Mouse (Mus musculus) c-Kit-negative CD71-positive TER-119-positive erythroid progenitor cells, embryonic 14.5 days (primary cell): ENCODE measurements at regions not wholly inside any gene's neighbourhood (a gene's known extent, or its start where the extent isn't known, plus 50 kb on each side); places are given as distances from the start of the nearest gene placed in this dataset.

Experiments used
- DNase-seq: peaks from one replicate; pipeline ENCODE4 v3.0.0-alpha.2; 2013; ENCODE audit warnings: low read depth, low spot score

DNA sequence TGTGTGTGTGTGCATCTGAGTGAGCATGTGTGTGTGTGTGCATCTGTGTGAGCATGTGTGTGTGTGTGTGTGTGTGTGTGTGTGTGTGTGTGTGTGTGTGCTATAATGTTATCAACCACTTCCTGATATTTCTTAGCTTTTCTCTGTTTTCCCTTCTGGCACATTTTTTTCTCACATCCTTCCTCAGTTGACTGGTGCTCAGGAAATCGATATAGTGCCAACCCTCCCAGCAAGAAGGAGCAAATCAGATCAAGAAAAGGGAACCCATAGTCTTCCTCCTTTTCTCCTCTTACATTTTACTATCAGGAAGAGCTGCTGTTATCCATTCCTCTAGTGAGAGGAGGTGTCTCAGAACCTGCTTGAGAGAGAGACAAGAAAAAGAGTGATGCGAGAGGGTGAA lies 136.1 kb upstream of the Cited2 start:
- no peak for DNase-seq

DNA sequence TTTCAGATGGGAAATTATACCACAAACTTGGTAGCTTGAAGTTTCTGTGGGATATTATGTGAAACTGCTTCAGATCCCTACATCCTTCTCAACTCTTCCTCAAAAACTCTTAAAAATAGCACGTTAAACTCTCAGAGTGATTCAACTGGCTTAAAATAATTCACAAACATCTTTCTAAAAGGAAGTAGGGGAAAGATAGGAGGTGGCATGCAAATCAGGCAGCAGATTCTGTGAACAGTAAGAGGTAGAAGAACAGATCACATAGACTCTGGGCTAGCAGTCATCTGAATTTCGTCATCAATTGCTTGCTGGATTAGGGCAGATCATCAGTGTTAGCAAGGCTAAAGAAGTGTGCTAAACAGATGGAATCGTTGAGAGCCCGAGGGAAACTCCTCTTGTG lies 133.9 kb upstream of the Cited2 start:
- no peak for DNase-seq

GRCm38 (mm10) chr10:17590195-17590594 lies 132.8 kb upstream of the Cited2 start:
- no peak for DNase-seq

- no peak for DNase-seq
Observed at GRCm38 (mm10) chr10:17592387-17592786, 130.6 kb upstream of the Cited2 start.

DNA sequence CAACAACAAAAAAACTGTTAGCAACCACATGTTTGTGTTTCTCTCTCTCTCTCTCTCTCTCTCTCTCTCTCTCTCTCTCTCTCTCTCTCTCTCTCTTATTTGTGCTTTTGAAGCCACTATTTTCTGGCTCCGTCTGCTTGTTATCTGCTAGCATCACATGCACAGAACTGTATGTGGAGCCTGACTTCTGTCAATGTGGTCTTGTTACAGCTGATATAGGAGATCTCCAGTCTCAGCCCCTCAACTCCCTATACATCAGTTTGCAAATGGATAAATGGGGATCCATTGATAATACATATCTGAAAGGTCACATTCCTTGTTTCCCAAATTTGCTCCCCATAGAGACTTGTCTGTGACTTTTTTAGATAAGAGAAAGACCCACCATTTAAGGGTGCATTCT lies 126.9 kb upstream of the Cited2 start:
- DNase-seq, result no peak

- no peak for DNase-seq
Observed at GRCm38 (mm10) chr10:17596743-17597142, 126.3 kb upstream of the Cited2 start.

DNA sequence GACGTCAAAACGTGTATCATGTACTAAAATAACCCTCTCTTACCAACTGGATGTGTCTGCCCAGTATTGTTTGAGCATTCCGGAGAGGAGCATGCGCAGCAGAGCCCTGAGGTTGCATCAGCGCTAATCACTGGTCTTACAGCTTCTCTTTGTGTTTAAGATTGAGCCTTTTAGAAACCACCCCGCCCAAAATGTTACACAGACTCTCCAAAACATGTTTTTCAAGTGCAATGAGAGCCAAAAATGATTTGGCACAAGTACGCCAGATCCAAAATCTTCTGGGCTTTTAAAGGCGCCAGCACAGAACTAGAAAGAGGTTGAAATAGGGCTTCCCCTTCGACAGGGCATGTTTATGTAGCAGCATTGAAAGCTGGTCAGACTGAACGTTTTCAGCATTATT lies 123.8 kb upstream of the Cited2 start:
- DNase-seq, result no peak

DNA sequence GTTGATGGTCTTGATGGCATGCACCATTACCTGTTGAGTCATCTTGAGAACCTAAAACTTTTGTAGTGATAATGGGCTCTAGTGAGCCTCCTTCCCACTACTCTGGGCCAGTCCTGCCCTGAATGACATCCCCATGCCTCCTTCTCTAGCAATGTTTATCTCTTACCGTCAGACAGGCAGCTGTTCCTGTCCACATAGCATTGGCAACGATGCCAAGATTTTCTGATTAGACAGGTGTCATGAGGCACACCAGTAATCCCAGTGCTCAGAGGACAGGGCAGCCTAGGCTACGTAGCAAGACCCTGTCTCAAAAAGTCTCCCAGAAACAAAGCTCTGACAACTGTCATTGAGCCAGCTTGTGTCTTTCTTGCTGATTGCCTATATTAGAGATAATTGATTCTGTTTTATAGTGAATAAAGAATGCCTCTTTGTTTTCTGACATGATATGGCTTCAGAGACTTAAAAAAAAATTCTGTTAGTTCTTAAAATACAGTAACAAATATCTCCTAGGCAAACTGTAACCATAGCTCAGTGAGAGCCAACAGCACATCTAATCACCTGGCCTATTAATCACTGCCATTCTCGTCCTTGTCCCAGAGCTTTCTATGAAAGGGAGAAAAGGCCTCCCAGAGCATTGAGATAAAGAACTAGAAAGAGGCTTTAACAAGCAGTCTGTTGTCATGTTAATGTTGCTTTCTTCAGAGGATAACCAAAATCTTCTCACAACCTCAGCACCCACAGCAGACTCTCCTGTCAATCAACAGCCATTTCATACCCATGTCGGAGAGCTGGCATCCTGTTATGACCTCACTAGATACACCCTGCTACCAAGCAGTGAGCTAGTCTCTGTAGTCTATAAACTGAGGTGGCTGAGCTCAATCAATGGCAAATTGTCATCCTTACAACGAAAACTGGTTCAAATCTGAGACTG lies 122.9 kb upstream of the Cited2 start:
- DNase-seq, result no peak

DNA sequence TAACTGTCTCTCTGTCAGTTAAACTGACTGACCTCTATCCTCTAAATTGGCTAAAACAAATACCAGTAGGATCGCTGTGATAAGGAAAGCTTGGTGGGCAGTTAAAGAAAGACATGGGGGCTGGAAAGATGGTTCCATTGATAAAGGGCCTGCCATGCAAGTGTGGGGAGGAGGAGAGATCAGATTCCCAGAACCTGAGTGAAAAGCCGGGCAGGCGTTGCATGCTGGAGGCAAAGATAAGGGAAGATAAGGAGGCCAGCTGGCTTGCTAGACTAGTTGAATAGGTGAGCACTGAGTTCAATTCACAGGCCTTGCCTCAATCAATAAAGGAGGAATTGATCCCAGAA lies 122.3 kb upstream of the Cited2 start:
- DNase-seq, result peak; percentile 62

DNA sequence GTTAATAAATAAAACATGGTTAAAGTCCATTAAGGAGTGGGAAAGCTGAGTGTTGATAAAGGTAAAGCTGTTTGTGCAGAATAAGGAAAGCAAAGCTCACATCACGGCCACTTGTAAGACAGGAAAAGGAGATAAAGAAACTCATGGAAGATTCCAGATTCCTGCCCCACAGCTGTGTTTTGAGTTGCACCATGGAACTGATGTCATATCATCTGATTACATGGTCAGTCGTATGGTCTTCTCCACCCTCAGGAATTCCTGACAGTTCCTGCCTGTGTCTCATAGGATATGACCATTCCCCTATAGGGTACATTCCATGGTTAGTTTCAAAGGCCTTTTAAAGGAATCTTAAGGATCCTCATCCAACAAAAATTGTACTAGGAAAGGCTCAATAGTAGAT lies 120.6 kb upstream of the Cited2 start:
- no peak for DNase-seq

GRCm38 (mm10) chr10:17608220-17608619 lies 114.8 kb upstream of the Cited2 start:
- DNase-seq, result no peak

DNA sequence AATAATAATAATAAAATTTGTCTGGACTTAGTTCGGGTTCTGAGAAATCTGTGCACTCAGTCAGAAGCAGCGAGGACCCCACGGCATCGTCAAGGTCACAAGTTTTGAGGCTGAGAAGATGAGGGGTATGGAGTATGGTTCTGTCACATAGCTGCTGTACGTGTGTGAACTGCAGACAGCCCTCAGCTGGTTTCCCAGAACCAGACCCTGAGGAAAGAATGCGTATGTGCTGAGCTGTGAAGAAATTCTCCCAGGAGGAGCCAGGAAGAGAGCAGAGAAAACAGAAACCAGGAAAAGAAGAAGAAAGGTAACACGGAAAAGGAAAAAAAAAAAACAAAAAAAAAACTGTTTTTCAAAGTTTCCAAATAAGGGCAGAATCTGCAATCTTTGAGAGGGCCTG lies 112.4 kb upstream of the Cited2 start:
- DNase-seq, result no peak

DNA sequence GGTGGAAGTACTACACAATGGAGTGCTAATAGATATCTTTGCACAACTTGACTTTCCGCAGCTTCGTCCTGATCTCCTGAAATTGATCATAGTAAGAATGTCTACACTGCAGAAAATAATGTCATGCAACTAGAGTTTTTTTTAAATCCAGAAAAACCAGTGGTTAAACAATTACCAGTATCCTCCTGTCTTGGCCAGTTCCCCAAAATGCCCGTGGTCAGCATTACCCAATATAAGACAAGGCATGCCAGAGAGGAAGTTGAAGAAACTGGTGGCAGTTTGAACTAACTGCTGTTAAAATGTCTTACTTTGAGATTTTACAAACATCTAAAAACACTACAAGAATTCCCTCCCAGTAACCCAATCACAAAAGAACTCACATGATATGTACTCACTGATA lies 109.7 kb upstream of the Cited2 start:
- DNase-seq, result no peak

DNA sequence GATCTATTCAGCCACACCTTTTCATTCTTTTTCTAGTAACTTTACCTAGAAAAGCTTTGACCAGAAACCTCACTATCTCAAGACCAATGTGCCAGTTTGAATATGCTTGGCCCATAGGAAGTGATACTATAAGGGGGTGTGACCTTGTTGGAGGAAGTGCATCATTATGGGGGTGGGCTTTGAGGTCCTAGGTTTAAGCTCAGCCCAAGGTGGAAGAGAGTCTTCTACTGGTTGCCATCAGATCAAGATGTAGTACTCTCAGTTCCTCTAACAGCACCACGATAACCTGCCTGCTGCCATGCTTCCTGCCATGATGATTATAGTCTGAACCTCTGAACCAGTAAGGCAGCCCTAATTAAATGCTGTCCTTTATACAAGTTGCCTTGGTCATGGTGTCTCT lies 105.0 kb upstream of the Cited2 start:
- DNase-seq, result no peak

DNA sequence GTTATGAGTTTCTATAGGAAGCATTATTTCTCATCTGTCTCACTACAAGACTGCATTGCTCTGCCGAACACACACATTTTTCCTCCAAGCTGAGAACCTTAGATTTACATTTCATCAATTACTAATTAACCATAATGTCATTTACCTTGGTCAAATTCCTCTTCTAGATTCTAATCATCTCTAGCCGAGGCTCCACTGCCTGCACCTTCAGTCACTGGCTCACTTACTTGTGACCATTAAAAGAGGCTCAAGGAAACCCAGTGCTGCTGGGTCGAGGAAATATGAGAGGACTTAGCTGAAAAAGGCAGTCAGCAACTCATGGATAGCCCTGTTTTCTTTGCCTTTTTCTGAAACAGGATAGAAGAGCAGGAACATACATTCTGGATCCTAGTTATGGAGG lies 103.4 kb upstream of the Cited2 start:
- no peak for DNase-seq

DNA sequence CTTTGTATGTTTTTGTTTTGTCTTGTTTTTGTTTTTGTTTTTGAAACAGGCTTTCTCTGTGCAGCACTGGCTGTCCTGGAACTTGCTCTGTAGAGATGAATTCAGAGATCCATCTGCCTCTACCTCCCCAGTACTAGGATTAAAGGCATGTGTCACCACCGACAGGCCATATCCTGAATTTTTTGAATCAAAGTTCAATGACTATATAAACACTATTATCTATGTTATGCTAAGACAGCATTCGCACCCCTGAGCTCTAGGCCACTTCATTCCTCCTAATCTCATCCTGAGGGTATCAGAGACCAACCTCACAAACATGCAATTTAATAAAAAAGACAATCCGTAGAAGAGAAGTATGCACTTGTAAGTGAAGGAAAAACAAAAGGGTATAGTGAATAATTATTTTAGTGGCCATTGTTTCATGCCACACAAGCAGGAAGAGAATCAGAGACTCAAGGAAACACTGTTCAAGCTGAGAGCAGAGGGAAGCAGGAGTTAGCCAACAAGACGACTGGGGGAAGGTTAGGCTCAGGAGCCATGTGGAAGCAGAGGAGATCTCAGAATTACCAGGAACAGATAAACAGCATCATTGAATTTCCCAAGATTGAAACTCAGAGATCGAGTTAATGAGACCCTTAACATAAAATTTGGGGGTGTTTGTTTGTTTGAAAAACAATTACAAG lies 101.2 kb upstream of the Cited2 start:
- DNase-seq, result no peak

- DNase-seq, result no peak
Observed at GRCm38 (mm10) chr10:17622802-17623201, 100.2 kb upstream of the Cited2 start.

GRCm38 (mm10) chr10:17629709-17630108 lies 93.3 kb upstream of the Cited2 start:
- no peak for DNase-seq

GRCm38 (mm10) chr10:17630861-17631581 lies 92.0 kb upstream of the Cited2 start:
- DNase-seq, result no peak

- DNase-seq, result no peak
Observed at GRCm38 (mm10) chr10:17631817-17632216, 91.2 kb upstream of the Cited2 start.

- no peak for DNase-seq
Observed at GRCm38 (mm10) chr10:17632959-17633674, 89.9 kb upstream of the Cited2 start.

DNA sequence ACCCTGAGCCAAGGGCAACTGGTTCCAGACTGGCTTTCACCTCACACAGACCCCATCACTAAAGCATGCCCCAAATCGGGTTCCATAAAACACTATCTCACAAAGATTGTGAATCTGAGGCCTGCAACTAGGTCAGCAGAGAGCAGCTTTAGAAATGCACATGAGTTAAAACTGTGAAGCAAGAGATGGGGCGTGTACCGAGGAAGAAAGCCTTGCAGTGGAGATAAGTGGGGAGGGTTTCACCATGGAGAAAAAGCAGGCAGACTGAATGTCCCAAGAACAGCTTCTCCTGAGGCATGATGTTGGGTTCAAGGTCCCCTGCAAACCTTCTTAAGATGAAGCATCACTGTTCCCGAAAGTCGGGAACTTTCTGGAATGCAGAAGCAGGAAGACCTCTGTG lies 77.7 kb upstream of the Cited2 start:
- DNase-seq, result no peak
